Mouse (Mus musculus) large intestine, adult 2 months (tissue): ENCODE measurements around the gene Gm49380. TPM values are rescaled to one million over a fixed set of nuclear protein-coding genes. Genes with fewer than 3 reads are reported as not detected.

Experiments
- DNase-seq: peaks from one replicate; pipeline ENCODE4 v3.0.0-alpha.2; 2012; ENCODE audit warnings: low read depth, low spot score
- WGBS: fragments of 180-500 bp; shearing (Covaris S2); methylation state at CpG from one replicate; pipeline ENCODE4 v1.1.7; 2018; 5-methylcytosine and 5-hydroxymethylcytosine counted together
- polyA plus RNA-seq: library from polyadenylated mRNA; depleted of rRNA; stranded (reverse); fragments of >200 nt; gene quantifications from 2 replicates; pipeline ENCODE4 v1.2.3, GENCODE M21; 2012; rRNA removed

Gm49380 gene
- not detected in 2 replicates for polyA plus RNA-seq

GRCm38 (mm10) chr9:44113105-44113789, at the start of gene Gm49380, which contains the start of gene Rnf26:
TSS of gene Gm49380 (minus strand) at chr9:44113500.
TSS of gene Rnf26 (minus strand) at chr9:44113517.
- under 1% methylated on average over 50 of the region's 51 CpGs for WGBS
- peak; percentile 95 for DNase-seq

- WGBS = 89% methylated on average over 3 of the region's 3 CpGs
- DNase-seq = no peak
Measured at GRCm38 (mm10) chr9:44159886-44160285, 46.6 kb upstream of the Gm49380 start.

- no peak for DNase-seq
- WGBS = 52% methylated on average over 3 of the region's 3 CpGs
Measured at GRCm38 (mm10) chr9:44147290-44147689, 34.0 kb upstream of the Gm49380 start.

- DNase-seq = no peak
Measured at GRCm38 (mm10) chr9:44144718-44145060, 31.4 kb upstream of the Gm49380 start.

- 48% methylated on average over 7 of the region's 8 CpGs for WGBS
- DNase-seq = no peak
Measured at GRCm38 (mm10) chr9:44144023-44144717, 30.9 kb upstream of the Gm49380 start.

- DNase-seq = no peak
- 85% methylated on average over 5 of the region's 5 CpGs for WGBS
Measured at GRCm38 (mm10) chr9:44143421-44143820, 30.1 kb upstream of the Gm49380 start.

- WGBS = 75% methylated on average over 5 of the region's 5 CpGs
Measured at GRCm38 (mm10) chr9:44141951-44142350, 28.7 kb upstream of the Gm49380 start.

GRCm38 (mm10) chr9:44137846-44138245, 24.5 kb upstream of the Gm49380 start:
- no peak for DNase-seq
- 52% methylated on average over 4 of the region's 4 CpGs for WGBS

More at GRCm38 (mm10) chr9:44141951-44142350, 28.7 kb upstream of the Gm49380 start:
- DNase-seq = no peak

GRCm38 (mm10) chr9:44135731-44136411, 22.6 kb upstream of the Gm49380 start:
- DNase-seq = no peak
- WGBS = 55% methylated on average over 7 of the region's 7 CpGs

- no peak for DNase-seq
- 2% methylated on average over 49 of the region's 49 CpGs for WGBS
Measured at GRCm38 (mm10) chr9:44134851-44135730, 21.8 kb upstream of the Gm49380 start.

GRCm38 (mm10) chr9:44134101-44134850, 21.0 kb upstream of the Gm49380 start, which contains the start of gene Mcam:
TSS of gene Mcam (plus strand) at chr9:44134469.
- under 1% methylated on average over 54 of the region's 55 CpGs for WGBS

GRCm38 (mm10) chr9:44133287-44133686, 20.0 kb upstream of the Gm49380 start:
- 15% methylated on average over 2 of the region's 2 CpGs for WGBS

More at GRCm38 (mm10) chr9:44134101-44134850, 21.0 kb upstream of the Gm49380 start, which contains the start of gene Mcam:
- no peak for DNase-seq

GRCm38 (mm10) chr9:44132200-44132599, 18.9 kb upstream of the Gm49380 start:
- WGBS = 71% methylated on average over 5 of the region's 5 CpGs
- DNase-seq = no peak

More at GRCm38 (mm10) chr9:44133287-44133686, 20.0 kb upstream of the Gm49380 start:
- no peak for DNase-seq

- DNase-seq = no peak
- WGBS = 60% methylated on average over 7 of the region's 7 CpGs
Measured at GRCm38 (mm10) chr9:44131276-44131590, 17.9 kb upstream of the Gm49380 start.

- 38% methylated on average over 19 of the region's 19 CpGs for WGBS
- DNase-seq = no peak
Measured at GRCm38 (mm10) chr9:44130581-44131275, 17.4 kb upstream of the Gm49380 start.

GRCm38 (mm10) chr9:44130034-44130433, 16.7 kb upstream of the Gm49380 start:
- no peak for DNase-seq
- under 1% methylated on average over 27 of the region's 27 CpGs for WGBS

- no peak for DNase-seq
- WGBS = 17% methylated on average over 9 of the region's 9 CpGs
Measured at GRCm38 (mm10) chr9:44129633-44130032, 16.3 kb upstream of the Gm49380 start.

- DNase-seq = no peak
- WGBS = 17% methylated on average over 3 of the region's 3 CpGs
Measured at GRCm38 (mm10) chr9:44127351-44127801, 14.1 kb upstream of the Gm49380 start.
